Mouse (Mus musculus): Measurements from ENCODE around the gene Bmp2.

The Bmp2 gene

DNA sequence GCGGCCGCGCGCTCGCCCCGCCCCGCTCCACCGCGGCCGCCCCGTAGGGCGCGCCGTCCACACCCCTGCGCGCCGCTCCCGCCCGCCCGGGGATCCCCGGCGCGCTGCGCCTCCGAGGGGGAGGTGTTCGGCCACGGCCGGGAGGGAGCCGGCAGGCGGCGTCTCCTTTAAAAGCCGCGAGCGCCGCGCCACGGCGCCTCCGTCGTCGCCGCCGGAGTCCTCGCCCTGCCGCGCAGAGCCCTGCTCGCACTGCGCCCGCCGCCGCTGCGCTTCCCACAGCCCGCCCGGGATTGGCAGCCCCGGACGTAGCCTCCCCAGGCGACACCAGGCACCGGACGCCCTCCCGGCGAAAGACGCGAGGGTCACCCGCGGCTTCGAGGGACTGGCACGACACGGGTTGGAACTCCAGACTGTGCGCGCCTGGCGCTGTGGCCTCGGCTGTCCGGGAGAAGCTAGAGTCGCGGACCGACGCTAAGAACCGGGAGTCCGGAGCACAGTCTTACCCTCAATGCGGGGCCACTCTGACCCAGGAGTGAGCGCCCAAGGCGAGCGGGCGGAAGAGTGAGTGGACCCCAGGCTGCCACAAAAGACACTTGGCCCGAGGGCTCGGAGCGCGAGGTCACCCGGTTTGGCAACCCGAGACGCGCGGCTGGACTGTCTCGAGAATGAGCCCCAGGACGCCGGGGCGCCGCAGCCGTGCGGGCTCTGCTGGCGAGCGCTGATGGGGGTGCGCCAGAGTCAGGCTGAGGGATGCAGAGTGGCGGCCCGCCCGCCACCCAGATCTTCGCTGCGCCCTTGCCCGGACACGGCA is at the start of gene Bmp2:
Gene Bmp2, plus strand, starts transcription at position 129 of the 811 bp plus-strand sequence.
- no peak for DNase-seq (ENCODE audit: low spot score)

DNA sequence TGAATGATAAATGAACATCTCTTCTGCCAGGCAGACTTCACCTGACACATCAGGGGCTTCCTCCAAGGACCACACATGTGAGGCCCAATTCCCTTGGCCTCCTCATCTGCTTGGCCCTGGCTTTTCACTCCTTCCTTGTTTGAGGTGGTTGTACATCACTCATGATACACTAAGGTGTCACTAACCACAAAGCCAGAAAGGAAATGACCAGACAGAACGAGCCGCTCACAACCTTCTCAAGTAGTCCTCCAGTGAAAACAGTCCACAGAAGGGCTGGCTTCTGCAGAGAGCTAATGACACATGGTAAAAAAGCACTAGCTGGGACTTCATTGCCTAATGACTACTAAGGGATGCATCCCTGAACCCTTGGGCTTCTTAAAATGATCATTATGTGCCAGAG is 46.3 kb upstream of the Bmp2 start:
- DNase-seq (ENCODE audit: low spot score), result no peak

DNA sequence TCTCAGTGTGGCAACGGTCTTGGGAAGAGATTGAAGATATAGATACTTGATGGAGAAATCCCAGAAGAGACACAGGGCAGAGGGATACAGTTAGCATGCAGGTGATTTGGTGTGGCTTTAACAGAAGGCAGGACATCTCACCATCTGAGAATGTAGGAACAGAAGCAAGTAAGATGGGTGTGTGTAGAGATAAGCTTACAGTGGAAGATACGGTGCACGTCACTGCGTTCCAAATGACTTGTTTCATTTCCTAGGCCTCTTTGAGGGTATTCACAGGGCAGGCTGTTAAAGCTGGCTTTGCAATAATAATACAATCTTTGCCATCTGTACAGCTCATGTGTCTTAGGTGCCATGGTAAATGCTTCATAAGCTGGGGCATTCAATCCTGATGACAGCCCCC is 44.9 kb upstream of the Bmp2 start:
- no peak for DNase-seq (ENCODE audit: low spot score)

DNA sequence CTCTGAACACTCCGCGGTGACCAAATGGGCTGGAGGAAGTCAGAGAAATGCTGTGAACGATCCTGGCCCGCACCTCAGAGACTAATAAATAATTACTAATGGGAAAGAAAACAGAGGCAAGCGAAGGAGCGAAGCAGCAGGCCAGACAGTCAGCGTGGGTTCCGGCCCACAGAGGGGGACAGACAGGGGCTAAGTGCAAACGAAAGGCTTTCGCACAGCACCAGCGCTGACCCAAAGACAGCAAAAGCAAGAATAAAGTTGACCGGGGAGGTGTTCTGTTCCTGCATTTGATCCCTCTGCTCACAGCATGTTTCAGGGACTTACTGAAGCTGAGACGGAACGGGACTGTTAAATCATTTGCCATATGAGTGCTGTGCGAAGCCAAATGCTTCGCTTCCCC is 42.8 kb upstream of the Bmp2 start:
- DNase-seq (ENCODE audit: low spot score), result no peak

DNA sequence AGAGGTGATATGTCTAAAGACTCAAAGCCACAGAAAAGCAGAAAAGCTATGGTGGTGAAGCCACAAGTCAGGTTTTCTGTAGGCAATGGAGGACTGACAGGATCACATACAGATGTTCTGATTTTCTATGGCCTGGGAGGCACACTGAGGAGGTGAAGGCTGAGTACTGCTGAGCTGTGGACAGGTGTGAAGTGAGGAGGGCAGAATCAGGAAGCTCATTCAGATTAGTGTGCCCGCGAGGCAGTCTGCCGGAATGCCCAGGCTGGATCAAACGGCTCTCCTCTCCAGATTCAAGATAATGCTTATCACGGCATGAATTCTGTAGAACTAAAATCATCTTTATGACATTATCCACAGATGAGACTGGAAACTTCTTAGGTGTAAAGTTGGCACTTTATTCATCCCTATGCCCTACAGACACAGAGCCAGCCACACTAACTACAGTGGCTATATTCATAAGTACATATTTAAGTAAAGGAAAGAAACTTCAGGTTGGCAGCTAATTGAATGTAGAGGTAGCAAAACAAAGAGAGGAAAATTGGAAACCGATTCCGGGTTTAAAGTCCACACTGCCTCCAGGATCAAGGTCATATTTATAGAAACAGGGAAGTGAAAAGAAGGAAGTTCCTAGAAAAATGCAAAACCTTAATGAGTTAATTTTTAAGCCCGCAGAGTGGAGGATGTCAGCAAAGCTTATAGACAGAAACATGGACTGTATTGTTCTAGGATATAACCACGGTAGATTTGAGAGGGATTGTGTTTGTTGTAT is 40.8 kb upstream of the Bmp2 start:
- DNase-seq (ENCODE audit: low spot score), result no peak

DNA sequence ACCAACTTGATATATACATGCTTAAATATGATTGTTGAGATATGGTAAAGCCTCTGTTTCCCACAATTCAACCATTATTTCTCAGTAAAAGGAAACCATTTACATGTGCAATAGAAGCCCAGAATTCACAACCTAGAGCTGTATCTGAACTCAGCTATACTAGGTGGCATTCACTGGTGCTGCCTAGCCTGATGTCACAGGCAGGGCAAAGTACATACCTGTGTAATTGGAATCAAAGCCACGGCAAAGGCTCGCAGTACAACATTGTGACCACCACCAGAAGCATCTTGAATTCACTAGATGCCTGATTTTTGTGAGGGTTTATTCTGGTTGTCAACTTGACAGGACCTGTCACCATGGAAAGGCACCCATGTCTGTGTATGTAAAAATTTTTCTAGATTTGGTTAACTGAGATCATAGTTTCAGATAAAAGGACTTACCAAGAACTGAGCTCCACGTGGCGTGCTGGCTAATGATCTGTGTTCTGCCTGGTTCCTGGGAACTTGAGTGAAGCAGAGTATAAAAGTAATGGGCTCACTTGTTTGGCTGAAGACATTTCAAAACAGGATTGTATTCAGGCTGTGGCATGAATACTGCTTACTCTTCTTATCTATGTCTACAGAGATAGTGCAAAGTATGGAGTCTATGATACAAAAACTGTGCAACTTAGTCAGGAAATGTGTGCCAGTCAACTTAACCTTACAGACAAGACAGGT is 35.5 kb upstream of the Bmp2 start:
- no peak for DNase-seq (ENCODE audit: low spot score)

DNA sequence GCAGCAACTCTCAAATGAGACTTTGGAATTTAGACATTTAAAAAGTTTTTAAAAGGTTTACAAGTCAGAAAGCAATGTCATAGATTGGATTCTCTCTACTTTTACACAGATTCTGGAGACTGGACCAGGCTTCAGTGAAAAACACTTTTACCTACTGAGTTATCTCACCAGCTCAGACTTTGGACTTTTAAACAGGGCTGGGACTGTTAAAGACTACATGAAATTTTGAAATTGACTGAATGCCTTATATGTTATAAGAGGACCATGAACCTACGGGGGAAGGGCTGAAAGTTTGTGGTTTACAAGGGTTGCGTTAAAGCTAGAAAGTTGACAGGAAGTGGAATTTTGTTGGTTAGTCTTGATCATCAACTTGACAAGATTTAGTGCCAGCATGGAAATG is 34.1 kb upstream of the Bmp2 start:
- DNase-seq (ENCODE audit: low spot score), result no peak

DNA sequence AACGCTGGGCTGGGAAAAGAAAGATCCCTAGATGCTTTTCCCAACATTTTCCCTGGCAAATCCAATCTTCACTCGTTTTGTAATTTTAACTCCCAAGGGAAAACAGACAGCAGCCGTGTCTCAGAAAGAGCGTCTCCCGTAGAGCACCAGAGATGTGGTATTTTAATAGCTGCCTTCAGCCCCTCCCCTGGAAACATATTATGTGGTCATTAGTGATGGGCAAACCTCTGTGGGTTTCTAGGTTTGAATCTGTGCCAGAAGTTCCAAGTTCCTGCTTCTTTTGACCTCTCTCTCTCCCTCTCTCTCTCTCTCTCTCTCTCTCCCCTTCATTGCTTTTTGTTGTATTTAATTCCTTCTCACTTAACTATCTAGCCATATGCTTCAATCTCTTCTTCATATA is 30.8 kb upstream of the Bmp2 start:
- no peak for DNase-seq (ENCODE audit: low spot score)

DNA sequence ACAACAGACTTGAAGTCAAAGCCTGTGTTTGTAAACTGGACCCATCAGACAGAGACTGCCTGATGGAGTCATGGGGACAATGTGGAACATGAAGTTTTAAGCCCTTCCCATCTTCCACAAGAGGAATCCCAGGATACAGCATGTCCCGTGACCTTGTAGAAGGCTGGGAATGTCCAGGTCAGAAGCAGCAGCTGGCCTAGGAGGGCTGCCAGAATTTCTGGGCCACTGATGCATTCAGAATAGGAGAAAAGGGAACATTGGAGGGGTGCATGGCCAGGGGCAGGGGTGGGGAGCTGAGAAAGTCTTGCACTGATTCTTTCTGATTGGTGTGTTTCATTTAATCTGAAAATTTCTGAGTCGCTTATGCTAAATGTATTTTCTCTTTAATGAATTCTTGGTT is 29.8 kb upstream of the Bmp2 start:
- DNase-seq (ENCODE audit: low spot score), result no peak

DNA sequence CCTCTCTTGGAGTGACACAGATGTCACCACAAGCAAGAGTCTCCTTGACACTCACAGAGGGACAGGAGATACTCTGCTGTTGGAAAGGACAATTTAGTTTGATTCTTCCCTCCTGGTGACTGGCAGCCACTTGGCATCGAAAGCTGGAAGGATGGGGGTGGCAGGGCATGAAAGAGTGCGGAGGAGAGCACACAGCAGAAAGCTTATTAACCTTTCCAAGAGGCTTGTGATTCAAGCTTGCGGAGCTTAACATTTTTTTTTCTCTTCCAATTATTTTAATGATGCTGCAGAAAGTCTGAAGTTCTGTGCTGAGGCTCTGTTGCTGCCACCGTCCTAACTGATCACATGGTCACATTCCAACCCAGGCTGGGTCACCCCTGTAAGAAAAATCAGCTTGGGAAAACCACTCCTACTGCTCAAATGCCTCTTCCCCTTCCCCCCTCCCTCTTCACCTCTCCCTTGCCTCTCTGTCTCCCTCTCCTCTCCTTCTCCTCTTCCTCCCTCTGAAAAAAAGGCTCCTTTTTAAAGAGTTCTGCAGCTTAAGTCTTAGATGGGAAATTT is 26.3 kb upstream of the Bmp2 start:
- DNase-seq (ENCODE audit: low spot score), result no peak

DNA sequence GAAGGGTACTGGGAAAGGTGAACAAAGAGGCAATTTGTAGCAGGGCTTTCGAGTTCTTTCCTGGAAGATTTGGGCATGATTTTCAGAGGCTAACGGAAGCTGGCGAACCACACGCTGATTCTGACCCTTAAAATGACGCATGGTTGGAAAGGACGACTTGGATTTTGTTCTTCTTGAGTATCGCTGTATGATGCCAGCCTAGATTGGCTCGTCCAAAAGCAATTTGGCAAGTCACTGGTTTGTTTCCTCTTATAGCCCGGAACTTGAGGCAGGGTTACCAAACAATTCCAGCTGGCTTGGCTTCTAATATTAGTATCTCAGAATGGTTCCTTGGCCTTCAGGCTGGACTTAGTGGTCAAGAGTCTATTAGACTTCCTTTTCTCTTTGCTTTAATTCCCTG is 22.6 kb upstream of the Bmp2 start:
- DNase-seq (ENCODE audit: low spot score), result no peak

DNA sequence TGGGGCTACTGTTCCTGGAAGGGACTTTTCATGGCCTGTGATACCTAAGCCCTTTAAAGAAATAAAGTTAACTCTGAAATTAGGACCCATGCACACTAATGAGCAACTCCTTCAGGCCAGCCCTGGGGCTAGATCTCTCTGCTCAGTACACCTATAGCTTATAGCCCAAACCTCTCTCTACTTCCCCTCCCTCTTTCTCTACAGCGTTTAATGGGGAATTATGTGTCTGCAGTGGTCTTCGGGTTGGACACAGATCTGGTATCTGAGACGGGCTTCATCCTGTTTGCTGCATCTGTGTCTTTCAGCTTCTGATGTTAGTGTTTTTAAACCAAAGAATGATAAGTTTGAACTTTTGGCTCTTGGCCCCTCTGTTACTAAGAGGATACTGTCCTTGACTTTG is 18.9 kb upstream of the Bmp2 start:
- DNase-seq (ENCODE audit: low spot score), result no peak

DNA sequence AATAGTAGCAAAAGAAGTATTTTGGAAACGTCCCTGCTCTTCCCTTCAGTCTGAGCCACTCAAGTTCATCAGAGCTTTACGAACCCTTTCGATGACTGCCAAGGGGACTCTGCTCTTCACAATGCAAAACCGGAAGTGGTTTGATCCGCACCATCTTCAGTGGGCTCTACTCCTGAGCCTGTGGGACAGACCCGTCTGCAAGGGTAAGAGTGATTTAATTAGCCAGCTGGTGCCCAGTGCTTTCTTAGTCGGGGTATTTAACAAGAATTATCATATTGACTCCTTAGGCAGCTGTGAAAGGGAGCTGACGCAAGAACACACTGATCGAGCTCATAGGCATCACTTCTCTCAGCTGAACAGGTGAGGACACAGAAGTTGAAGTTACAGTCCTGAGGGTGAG is 16.5 kb upstream of the Bmp2 start:
- no peak for DNase-seq (ENCODE audit: low spot score)

DNA sequence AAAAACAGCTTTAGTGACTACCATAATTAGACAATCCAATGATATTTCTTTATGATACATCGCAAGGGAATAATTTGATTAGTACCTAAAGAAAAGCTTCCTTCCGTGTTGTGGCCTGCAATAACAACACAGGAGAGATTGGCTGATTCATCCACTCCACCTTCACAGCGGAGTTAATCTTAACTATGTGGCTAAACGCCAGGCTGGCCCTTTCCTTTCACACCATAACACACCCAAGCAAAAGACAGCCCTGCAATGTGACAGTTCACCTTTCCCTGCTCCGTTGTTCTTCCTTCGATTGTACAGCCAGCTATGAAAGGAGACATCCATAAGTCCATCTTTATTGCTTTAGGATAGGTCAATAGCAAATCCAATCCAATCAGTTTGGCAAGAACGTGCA is 15.1 kb upstream of the Bmp2 start:
- DNase-seq (ENCODE audit: low spot score), result no peak

DNA sequence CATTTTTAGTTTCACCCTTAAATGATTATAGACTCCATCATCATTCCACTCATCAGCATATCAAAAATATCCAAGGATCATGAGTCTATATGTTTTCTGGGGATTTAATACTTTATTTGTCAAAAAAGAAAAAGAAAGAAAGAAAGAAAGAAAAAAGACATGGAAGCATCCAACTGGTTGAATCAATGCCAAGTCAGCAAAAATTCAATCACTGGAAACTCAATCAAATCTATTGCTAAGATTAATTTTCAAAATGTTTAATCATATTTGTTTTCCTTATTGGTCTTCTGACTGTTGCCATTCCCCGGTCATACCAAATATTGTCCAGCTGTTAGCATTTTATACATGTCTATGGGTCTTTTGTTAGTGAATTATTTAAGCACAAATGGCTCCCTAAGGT is 11.3 kb upstream of the Bmp2 start:
- DNase-seq (ENCODE audit: low spot score), result no peak

DNA sequence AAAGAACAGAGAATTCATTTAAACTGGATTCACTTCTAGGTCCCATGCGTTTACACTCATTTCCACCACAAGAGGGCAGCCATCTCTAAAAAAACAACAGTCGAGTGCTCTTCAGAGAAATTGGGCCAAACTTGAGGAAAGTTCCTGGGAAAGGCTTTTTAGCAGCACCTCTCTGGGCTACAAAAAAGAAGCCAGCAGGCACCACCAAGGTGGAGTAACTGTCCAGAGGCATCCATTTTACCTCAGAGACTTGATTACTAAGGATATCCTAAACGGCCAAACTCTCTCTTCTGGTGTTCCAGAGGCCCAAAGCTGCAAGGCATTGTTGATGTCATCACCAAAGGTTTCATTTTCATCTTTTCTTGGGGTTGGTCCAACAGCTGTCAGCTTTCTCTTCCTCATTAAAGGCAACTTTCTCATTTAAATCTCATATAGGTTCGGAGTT is 1.7 kb upstream of the Bmp2 start:
- DNase-seq (ENCODE audit: low spot score), result no peak

DNA sequence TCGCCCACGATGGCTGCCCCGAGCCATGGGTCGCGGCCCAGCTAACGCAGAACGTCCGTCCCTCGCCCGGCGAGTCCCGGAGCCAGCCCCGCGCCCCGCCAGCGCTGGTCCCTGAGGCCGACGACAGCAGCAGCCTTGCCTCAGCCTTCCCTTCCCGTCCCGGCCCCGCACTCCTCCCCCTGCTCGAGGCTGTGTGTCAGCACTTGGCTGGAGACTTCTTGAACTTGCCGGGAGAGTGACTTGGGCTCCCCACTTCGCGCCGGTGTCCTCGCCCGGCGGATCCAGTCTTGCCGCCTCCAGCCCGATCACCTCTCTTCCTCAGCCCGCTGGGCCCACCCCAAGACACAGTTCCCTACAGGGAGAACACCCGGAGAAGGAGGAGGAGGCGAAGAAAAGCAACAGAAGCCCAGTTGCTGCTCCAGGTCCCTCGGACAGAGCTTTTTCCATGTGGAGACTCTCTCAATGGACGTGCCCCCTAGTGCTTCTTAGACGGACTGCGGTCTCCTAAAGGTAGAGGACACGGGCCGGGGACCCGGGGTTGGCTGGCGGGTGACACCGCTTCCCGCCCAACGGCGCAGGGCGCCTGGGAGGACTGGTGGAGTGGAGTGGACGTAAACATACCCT is 995 bp downstream of the Bmp2 start:
- DNase-seq (ENCODE audit: low spot score), result no peak

DNA sequence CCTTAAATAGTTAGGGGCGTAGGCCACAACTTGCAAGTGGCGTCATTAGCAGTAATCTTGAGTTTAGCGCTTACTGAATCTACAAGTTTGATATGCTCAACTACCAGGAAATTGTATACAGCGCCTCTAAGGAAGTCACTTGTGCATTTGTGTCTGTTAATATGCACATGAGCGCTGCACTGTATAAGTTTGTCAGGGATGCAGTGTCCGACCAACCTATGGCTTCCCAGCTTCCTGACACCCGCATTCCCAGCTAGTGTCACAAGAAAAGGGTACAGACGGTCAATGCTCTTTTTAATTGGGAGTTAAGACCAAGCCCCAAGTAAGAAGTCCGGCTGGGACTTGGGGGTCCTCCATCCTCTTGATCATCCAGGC is 1.9 kb downstream of the Bmp2 start:
- no peak for DNase-seq (ENCODE audit: low spot score)

DNA sequence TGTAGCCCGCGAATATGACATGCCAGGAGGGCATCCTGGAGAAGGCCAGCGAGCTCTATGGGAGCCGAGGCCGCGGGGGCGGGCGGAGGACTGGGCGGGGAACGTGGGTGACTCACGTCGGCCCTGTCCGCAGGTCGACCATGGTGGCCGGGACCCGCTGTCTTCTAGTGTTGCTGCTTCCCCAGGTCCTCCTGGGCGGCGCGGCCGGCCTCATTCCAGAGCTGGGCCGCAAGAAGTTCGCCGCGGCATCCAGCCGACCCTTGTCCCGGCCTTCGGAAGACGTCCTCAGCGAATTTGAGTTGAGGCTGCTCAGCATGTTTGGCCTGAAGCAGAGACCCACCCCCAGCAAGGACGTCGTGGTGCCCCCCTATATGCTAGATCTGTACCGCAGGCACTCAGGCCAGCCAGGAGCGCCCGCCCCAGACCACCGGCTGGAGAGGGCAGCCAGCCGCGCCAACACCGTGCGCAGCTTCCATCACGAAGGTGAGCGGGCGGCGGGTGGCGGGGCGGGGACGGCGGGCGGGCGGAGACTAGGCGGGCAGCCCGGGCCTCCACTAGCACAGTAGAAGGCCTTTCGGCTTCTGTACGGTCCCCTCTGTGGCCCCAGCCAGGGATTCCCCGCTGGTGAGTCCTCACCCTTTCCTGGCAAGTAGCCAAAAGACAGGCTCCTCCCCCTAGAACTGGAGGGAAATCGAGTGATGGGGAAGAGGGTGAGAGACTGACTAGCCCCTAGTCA is 2.5 kb downstream of the Bmp2 start:
- no peak for DNase-seq (ENCODE audit: low spot score)

DNA sequence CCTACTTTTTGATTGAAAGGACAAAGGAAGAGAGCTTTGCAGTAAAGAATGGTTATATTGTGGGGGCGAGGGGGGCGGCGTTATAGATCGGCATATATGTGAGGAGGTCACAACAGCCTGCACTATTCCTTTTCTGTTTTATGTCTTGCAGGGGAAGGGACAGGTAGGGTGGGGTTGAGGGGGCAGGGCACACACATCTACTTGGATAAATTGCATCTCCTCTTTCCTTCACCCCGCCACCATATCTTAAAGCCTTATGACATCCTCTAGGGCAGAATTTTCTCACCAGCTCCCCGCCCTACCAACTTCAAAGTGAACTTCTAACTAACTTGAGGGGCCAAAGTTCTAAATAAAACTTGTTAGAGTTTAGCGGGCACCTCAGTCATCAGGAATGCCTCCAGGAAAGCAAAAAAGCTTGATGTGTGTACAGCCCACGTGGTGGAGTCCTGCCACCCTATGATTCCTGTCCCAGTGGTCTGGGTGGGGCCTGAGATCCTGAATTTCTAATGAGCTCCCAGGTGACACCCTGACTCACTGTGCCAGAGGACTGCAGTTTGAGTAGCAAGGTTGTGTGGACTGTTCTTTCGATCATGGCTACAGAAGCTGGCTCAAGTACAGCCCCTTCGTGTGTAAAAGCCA is 12.4 kb downstream of the Bmp2 start:
- no peak for DNase-seq (ENCODE audit: low spot score)

DNA sequence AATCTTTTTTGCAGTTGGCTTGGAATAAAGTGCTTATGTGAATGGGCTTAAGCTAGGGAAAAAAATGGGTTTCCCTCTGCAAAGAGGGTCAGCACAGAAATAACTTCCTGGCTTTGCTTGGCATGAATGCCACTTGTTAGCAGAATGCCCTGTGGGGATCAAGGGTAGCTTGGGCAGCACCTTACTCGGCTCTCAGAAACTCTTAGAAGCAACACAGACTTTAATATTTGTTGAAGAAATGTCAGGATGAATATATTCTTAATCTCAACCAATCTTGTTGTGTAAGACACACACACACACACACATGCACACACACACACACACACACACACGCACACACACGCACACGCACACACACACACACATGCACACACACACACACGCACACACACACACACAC is 13.5 kb downstream of the Bmp2 start:
- no peak for DNase-seq (ENCODE audit: low spot score)
